Mouse (Mus musculus) bone marrow, adult 2 months (tissue): ENCODE results near the gene B4galt5. TPM values are rescaled to one million over a fixed set of nuclear protein-coding genes. Genes with fewer than 3 reads are reported as not detected.

Experiments
- H3K27ac ChIP-seq: fragments of 200-500 bp; 2 replicates; pipeline ENCODE4 v1.5.1; 2012; ENCODE audit warnings: low read depth, mild to moderate bottlenecking, control low read depth, inconsistent platforms, low read length; ENCODE audit not compliant: control insufficient read depth, poor library complexity, insufficient read depth
- H3K4me1 ChIP-seq: fragments of 200-500 bp; 2 replicates; pipeline ENCODE4 v1.6.1; 2011; ENCODE audit warnings: low read length; ENCODE audit not compliant: control insufficient read depth, insufficient read depth
- H3K4me3 ChIP-seq: fragments of 200-500 bp; replicated peaks from 2 replicates; pipeline ENCODE3; 2011; ENCODE audit warnings: mild to moderate bottlenecking, low read depth, low read length, control low read depth; ENCODE audit not compliant: control insufficient read depth
- CTCF ChIP-seq: fragments of 200-500 bp; IDR thresholded peaks from 2 replicates; pipeline ENCODE4 v1.5.1; 2011; ENCODE audit warnings: low read length, control low read depth; ENCODE audit not compliant: control insufficient read depth, insufficient read depth
- POLR2A ChIP-seq: fragments of 200-500 bp; IDR thresholded peaks from 2 replicates; pipeline ENCODE4 v1.6.1; 2011; ENCODE audit warnings: low read depth, mild to moderate bottlenecking, control low read depth, low read length, borderline replicate concordance; ENCODE audit not compliant: control insufficient read depth
- WGBS: fragments of 180-500 bp; shearing (Covaris S2); methylation state at CpG from one replicate; pipeline ENCODE4 v1.1.7; 2018; 5-methylcytosine and 5-hydroxymethylcytosine counted together
- polyA plus RNA-seq: library from polyadenylated mRNA; stranded (reverse); fragments of >200 nt; gene quantifications from 2 replicates; pipeline ENCODE4 v1.2.4, GENCODE M21; 2011; ENCODE audit warnings: low replicate concordance; ENCODE audit not compliant: missing spikeins, insufficient read depth, insufficient read length

The B4galt5 gene
- polyA plus RNA-seq, 1 experiment, result 5.7 TPM

DNA sequence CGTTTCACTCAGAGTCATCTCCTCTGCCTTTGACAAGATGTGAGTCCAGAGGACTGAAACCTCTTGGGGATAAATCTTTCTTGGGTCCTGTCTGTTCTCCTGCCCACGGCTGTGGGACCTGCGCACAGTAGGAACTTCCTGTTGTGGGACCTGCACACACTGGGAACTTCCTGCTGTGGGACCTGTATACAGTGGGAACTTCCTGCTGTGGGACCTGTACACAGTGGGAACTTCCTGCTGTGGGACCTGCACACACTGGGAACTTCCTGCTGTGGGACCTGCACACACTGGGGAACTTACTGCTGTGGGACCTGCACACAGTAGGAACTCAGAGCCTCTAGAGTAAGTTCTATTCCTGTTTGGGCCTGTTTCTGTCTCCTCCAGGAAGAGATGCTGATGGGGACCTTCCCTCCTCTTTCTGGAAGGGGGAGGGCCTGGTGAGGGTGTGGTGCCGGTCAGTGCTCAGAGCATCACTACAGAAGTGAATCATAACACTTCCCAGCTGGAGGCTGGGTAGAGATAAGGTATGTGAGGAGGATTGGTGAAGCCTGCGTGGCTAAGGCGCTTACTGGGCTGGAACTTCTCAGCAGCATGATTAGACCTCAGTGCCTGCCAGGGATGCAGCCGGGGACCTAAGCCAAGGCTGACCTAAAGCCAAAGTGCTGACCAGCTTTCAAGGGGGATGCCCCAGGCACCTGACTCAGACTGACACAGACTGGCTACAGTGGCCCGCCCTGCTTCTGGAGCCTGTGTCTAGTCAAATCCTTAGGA, 85.8 kb downstream of the B4galt5 start:
- WGBS, result 82% methylated on average over 8 of the region's 8 CpGs
- H3K4me1 ChIP-seq, result no peaks in the 10 kb centered on the region
- H3K4me3 ChIP-seq, result no peak overlapping the region
- no peak overlapping the region for H3K27ac ChIP-seq
- TF ChIP-seq POLR2A, result no peak

DNA sequence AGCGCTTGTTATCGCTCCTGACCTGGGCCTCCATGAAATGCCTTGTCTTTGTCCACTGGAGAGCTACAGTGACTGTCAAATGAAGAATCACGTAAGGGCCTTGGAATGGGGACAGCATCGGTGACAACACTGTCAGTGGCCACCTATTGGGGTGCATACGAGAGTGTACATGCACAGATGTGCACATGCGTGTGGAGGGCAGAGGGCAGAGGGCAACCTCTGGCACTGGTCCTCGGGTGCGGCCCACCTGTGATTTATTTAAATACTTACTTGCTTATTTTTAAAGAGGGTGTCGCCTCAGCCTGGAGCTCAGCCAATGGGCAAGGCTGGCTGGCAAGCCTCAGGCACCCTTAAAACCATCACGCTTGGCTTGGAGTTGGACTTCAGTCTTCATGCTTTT, 86.5 kb downstream of the B4galt5 start:
- no peaks in the 10 kb centered on the region for H3K4me1 ChIP-seq
- TF ChIP-seq CTCF, result no peak
- TF ChIP-seq POLR2A, result no peak
- 93% methylated on average over 10 of the region's 10 CpGs for WGBS
- H3K4me3 ChIP-seq, result no peak overlapping the region
- H3K27ac ChIP-seq, result no peak overlapping the region

DNA sequence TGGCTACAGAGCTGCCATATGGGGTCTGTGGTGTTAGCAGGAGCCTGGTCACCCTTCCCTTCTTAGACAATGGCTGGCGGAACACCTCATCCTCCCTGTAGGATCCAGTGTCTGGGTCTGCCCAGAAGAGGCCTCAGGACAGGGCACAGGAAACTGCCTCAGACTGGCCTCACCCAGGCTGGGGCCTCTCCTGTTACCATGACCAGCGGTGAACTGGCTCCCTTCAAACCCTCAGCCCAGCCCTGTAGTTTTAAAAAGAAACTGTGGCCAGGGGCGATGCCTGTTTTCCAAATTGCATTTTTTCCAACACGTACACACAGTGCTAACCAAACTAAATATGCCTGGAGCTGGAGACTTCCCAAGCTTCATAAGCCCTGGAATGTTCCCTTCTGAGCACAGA, 87.9 kb downstream of the B4galt5 start:
- H3K27ac ChIP-seq, result no peak overlapping the region
- 88% methylated on average over 4 of the region's 4 CpGs for WGBS
- TF ChIP-seq CTCF (no peak), POLR2A (no peak)
- H3K4me1 ChIP-seq, result no peaks in the 10 kb centered on the region
- H3K4me3 ChIP-seq, result no peak overlapping the region

DNA sequence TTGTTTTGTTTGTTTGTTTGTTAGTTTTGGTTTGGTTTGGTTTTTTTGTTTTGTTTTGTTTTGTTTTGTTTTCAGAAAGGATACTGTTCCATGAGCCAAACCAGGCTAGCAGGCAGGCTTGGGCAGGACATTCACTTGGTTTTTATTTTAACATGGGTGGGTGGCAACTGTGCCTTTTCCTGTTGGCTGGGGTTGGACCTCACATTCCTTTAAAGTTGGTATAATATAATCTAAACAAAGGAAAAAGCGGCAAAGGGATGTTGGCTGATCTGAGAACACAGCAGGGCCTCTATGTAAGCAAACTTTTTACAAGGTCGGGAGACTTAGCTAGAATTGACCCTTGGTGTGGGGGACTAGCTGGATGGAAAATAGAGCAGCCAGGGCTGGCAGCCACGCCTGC, 91.2 kb downstream of the B4galt5 start:
- Histone ChIP-seq H3K4me1 (no peaks in the 10 kb centered on the region), H3K27ac (no peak overlapping the region), H3K4me3 (no peak overlapping the region)
- no peak for TF ChIP-seq CTCF
- no peak for TF ChIP-seq POLR2A
- WGBS, result 75% methylated on average over 3 of the region's 3 CpGs

DNA sequence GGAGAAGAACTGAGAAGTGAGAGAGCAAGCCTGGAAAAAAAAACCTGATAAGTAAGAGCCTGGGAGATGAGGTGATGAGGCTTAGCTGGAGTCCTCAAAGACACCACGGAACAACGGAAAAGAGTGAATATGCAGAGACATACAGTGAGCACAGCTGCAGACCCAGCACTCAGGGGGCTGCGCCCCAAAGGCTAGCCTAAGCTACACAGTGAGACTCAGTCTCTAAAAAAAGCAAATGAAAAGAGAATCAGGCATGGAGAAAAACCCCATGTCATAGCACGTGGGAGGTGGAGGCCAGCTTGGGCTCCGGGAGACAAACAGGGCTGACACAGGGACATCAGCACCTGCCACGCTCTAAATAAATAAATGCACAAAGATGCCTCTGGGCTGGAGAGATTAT, 94.2 kb downstream of the B4galt5 start:
- 86% methylated on average over 6 of the region's 6 CpGs for WGBS
- TF ChIP-seq CTCF, result no peak
- TF ChIP-seq POLR2A, result no peak
- Histone ChIP-seq H3K4me1 (no peaks in the 10 kb centered on the region), H3K4me3 (no peak overlapping the region), H3K27ac (no peak overlapping the region)

DNA sequence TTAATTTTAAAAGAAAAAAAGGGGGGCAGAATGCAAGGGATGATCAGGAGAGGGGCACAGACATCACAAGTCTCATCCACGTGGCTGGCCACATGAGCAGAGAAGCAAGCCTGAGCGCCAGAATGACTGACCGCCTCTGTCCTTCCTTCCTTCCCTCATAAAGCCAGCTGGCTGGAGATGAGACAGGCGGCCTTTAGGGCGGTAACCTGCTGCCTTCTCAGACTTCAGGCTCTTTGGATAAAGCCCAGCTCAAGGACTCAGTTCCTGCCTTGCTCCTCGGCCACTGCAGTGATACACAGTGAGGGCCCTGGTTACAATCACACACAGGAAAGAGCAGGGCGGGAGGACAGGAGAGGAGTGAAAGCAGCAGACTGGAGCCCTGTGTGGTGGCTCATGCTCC, 94.8 kb downstream of the B4galt5 start:
- no peak overlapping the region for H3K27ac ChIP-seq
- H3K4me3 ChIP-seq, result no peak overlapping the region
- TF ChIP-seq POLR2A (no peak), CTCF (no peak)
- no peaks in the 10 kb centered on the region for H3K4me1 ChIP-seq
- WGBS, result 73% methylated on average over 7 of the region's 7 CpGs

DNA sequence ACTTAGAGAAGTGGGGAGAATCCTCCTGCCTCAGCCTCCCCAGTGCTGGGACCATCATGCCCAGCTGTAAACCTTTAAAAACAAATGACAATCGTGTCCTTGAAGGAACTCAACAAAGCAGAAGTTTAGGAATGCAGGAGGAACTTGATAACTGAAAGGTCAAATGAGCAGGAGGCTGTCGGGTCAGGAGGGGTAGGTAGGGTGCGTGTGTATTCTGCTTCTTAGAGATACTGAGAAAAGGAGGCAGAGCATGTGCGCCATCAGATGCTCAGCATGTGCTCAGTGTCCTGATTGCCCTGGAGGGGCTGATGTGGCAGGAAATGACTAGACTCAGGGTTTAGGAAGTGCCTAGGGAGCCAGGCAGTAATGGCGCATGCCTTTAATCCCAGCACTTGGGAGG, 95.5 kb downstream of the B4galt5 start:
- Histone ChIP-seq H3K27ac (no peak overlapping the region), H3K4me1 (no peaks in the 10 kb centered on the region), H3K4me3 (no peak overlapping the region)
- WGBS, result 51% methylated on average over 5 of the region's 5 CpGs
- TF ChIP-seq CTCF (no peak), POLR2A (no peak)

DNA sequence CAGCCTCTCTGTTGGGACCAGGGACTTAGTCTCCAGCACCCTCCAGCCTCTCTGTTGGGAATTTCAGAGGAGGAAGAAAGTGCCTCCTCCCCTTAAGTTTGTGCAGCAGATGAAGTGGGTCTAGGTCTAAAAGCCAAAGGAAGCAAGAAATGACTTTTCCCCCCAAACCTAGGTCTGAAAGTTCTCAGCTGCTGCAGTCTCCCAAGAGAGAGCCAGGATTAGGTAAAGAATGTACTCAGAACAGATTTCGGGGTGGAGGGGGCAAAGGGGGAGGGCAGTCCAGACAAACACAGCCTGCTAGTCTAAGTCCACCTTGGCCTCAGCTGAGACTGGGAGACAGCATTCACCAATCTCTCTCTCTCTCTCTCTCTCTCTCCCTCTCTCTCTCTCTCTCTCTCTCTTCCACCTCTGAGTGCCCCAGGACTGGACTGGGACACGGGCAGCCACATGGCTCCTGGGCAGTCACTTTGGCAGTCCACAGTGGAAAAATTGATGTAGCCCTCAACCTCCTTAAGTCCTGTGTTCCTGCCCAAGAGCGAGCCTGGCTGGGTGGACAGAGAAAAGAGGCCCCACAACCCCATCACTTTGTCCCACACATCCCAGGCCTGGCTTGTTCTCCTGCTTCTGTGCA, 96.8 kb downstream of the B4galt5 start:
- H3K27ac ChIP-seq, result no peak overlapping the region
- no peaks in the 10 kb centered on the region for H3K4me1 ChIP-seq
- 76% methylated on average over 3 of the region's 3 CpGs for WGBS
- no peak overlapping the region for H3K4me3 ChIP-seq
- TF ChIP-seq CTCF (no peak), POLR2A (no peak)

DNA sequence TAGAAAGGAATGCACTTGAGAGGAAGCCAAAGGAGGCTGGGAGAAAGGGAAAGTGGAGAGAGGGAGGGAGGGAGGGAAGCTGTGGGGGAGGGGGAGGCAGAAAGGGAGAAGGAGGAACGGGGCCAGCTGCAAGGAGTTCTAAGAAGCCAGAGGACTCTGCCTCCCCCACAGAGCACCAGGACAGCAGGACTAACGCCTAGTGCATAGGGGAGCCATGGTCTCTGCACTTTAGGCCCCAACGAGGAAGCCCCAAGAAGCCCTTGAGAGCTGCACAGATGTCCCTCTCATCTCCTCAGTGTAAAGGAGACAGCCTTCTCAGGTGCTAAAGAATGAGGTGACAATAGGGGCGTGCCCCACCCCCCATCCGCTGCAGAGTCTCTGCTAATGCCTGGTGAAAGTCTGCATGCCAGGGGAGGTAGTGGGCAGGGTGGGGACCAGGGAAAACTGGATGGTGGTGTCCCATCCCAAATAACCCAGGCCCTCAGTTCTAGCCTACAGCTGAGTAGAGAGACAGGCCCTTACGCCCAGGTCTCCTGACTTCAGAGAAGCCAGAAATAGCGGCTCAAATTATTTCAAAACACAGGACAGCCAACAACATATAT, 98.1 kb downstream of the B4galt5 start:
- TF ChIP-seq POLR2A, result no peak
- TF ChIP-seq CTCF, result no peak
- H3K4me3 ChIP-seq, result no peak overlapping the region
- no peaks in the 10 kb centered on the region for H3K4me1 ChIP-seq
- WGBS, result 49% methylated on average over 7 of the region's 7 CpGs
- H3K27ac ChIP-seq, result no peak overlapping the region
